In the genomic region with DNA sequence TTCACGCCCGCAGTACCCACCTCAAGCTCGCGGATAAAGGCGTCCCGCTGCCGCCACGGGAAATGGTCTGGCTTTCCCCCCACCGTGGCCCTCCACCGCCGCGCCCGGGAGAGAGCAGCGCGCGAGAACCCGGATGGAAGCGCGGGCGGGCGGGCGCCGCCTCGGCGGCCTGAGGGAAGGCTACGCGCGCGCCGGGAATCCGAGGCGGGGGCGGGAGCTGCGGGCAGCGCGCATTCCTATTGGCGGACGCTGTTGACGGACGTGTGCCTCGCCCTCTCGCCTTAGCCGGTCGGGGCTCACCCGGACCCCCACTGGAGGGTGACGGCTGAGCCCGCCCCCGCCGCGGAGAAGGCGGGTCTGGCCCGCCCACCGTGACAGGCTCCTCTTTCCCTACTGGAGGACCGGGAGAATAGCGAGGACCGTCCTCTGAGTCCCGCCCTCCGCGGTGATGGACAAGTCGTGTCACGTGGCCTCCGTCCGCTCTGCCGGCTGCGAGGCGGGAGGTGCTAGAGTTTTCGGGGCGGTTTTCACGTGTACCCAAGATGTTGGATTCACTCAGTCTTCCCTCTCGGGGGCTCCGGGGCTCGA, we compare ENCODE assay signal across 7 mouse cellular contexts. TPM values are rescaled to one million over a fixed set of nuclear protein-coding genes. Genes with fewer than 3 reads are reported as not detected.
A peak's percentile ranks its signal among the peaks of the same experiment; 100 is the strongest.
DNase-seq lines count a peak whose midpoint lies in the region; ATAC-seq lines count a peak whose summit lies in the region.

No protein-coding gene starts in this region.

- H3K4me2 ChIP-seq in intestine, embryonic 16.5 days (ENCODE audit: low read depth, low read length), result peak overlapping the region; percentile 61
- peak overlapping the region; percentile 43 for H3K4me2 ChIP-seq in midbrain, embryonic 11.5 days

- peak; percentile 96 for ATAC-seq in intestine, embryonic 16.5 days
- ATAC-seq in midbrain, embryonic 11.5 days (ENCODE audit: low FRiP score), result peak; percentile 98

- peaks cover 13% of the 10 kb centered on the region for H3K4me1 ChIP-seq in intestine, embryonic 16.5 days (ENCODE audit: control insufficient read depth, insufficient read depth, low read length)
- H3K4me1 ChIP-seq in midbrain, embryonic 11.5 days (ENCODE audit: control insufficient read depth, insufficient read depth, low read length), result 0 out of 2 replicates have a peak, but pooled peaks cover 2% of the 10 kb centered on the region

- H3K27me3 ChIP-seq in intestine, embryonic 16.5 days (replicated peaks; ENCODE audit: control insufficient read depth, insufficient read depth, low read length), result no peaks in the 10 kb centered on the region
- no peaks in the 10 kb centered on the region for H3K27me3 ChIP-seq in midbrain, embryonic 11.5 days (ENCODE audit: control insufficient read depth, insufficient read depth, low read length)

- intact Hi-C loops in left cerebral cortex, postnatal 36 days (cut with DNase I), result no loop called here

- peak overlapping the region; percentile 100 for H3K27ac ChIP-seq in intestine, embryonic 16.5 days (ENCODE audit: low read length)
- peak overlapping the region; percentile 99 for H3K27ac ChIP-seq in midbrain, embryonic 11.5 days (ENCODE audit: low read depth, low read length)

- H3K9me3 ChIP-seq in intestine, embryonic 16.5 days (ENCODE audit: control insufficient read depth, low read length), result no peaks in the 10 kb centered on the region
- no peaks in the 10 kb centered on the region for H3K9me3 ChIP-seq in midbrain, embryonic 11.5 days (ENCODE audit: control insufficient read depth, low read length)

- H3K36me3 ChIP-seq in intestine, embryonic 16.5 days (ENCODE audit: control insufficient read depth, insufficient read depth, low read length), result no peaks in the 10 kb centered on the region
- H3K36me3 ChIP-seq in midbrain, embryonic 11.5 days (ENCODE audit: control insufficient read depth, insufficient read depth, low read length), result no peaks in the 10 kb centered on the region

- peak overlapping the region; percentile 93 for H3K4me3 ChIP-seq in intestine, embryonic 16.5 days (ENCODE audit: low read length)
- peak overlapping the region; percentile 94 for H3K4me3 ChIP-seq in midbrain, embryonic 11.5 days (ENCODE audit: low read depth, low read length)

- peak overlapping the region; percentile 100 for H3K9ac ChIP-seq in intestine, embryonic 16.5 days (ENCODE audit: low read depth, low read length)
- peak overlapping the region; percentile 99 for H3K9ac ChIP-seq in midbrain, embryonic 11.5 days (ENCODE audit: low read length)

- under 1% methylated on average over 69 of the region's 72 CpGs for WGBS in intestine, embryonic 16.5 days
- WGBS in midbrain, embryonic 11.5 days, result under 1% methylated on average over 68 of the region's 72 CpGs

- peak; percentile 100 for DNase-seq in adrenal gland, adult 8-10 months
- peak; percentile 99 for DNase-seq in embryo, embryonic 9.5 days (ENCODE audit: extremely low spot score)
- DNase-seq in gastrocnemius, postnatal 4 days (ENCODE audit: low spot score in 2 of 2), result peak; percentile 99
- DNase-seq in left cerebral cortex, postnatal 36 days (ENCODE audit: low spot score in 2 of 2), result peak; percentile 99 to 100
- DNase-seq in midbrain, embryonic 11.5 days (ENCODE audit: low spot score, missing footprints), result peak; percentile 100
- DNase-seq in skeletal muscle tissue, adult 2 months (ENCODE audit: low read depth, low spot score), result peak; percentile 100

RNA-seq across cellular contexts. Expression of gene A830005F24Rik, which starts 33.1 kb away (rescaled TPM):
- total RNA-seq in adrenal gland, adult 8-10 months (2022), result not detected
- not detected for total RNA-seq in gastrocnemius, postnatal 4 days (2021)
- polyA plus RNA-seq in intestine, embryonic 16.5 days (2015; fragmentation: Nextera tagmentation; extraction: Ambion mirVana), result 0.57 and 0.60 TPM in 2 replicates
- 1 to 10 TPM; 1.8 to 2.0 TPM for total RNA-seq in left cerebral cortex, postnatal 36 days (2021)
- polyA plus RNA-seq in midbrain, embryonic 11.5 days (2014; fragmentation: Nextera tagmentation; extraction: Ambion mirVana), result 2.9 and 3.1 TPM in 2 replicates

RNA-seq across cellular contexts. Expression of gene Zfp169, which starts 33.2 kb away (rescaled TPM):
- 10 to 100 TPM; 11.3 to 13.7 (median 12.7) TPM for total RNA-seq in adrenal gland, adult 8-10 months (2022)
- total RNA-seq in gastrocnemius, postnatal 4 days (2021), result 1 to 10 TPM; 5.8 to 7.7 TPM
- polyA plus RNA-seq in intestine, embryonic 16.5 days (2015; fragmentation: Nextera tagmentation; extraction: Ambion mirVana), result 2.1 and 3.2 TPM in 2 replicates
- total RNA-seq in left cerebral cortex, postnatal 36 days (2021), result 10 to 100 TPM; 19.3 to 27.6 TPM
- polyA plus RNA-seq in midbrain, embryonic 11.5 days (2014; fragmentation: Nextera tagmentation; extraction: Ambion mirVana), result 8.5 and 9.0 TPM in 2 replicates

Comparison
In these comparisons a context has a peak if more than half of its experiments do, and no peak if none do; other contexts are left out.
1. Peak in every context shown above with its lines: DNase-seq, ATAC-seq, H3K4me3 ChIP-seq and H3K27ac ChIP-seq.